Mouse (Mus musculus): Measurements from ENCODE around the gene Cry1.

Gene Cry1

DNA sequence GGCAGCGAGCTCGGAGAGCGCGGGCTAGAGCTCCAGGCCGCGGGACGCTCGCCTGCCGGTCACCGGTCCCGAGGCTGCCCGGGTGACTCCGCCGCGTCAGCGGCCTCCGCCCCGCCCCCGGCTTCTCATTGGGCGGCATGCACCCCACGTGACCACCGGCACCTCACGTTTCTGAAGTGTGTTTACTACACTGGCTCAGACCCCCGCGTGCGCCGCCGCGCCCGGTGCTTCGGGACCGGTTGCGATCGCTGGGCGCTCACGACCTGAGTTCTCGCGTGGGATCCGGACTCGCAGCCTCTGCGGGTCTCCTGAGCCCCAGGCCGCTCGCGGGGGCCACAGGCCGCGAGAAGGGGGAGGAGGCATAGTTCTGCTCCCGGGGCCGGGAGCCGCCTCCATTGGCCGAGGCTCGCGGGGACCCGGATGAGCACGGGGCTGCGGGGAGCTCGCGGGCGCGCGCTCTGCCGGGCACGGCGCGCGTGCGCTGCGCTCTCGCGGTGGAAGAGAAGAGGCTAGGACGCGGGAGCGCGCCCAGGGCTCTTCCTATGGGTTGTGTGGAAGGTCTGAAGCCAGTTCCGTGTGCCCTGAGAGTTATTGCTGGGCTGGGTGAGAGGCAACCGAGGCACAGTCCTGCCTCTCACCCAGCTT, at the start of gene Cry1:
TSS of gene Cry1 (minus strand) at position 101 of the 645 bp plus-strand sequence.
- peak; percentile 99 for DNase-seq (ENCODE audit: inconsistent ontology term)

GRCm38 (mm10) chr10:85221771-85222050, 36.8 kb upstream of the Cry1 start:
- no peak for DNase-seq (ENCODE audit: inconsistent ontology term)

GRCm38 (mm10) chr10:85220918-85221770, 36.3 kb upstream of the Cry1 start:
- DNase-seq (ENCODE audit: inconsistent ontology term) = peak; percentile 57

DNA sequence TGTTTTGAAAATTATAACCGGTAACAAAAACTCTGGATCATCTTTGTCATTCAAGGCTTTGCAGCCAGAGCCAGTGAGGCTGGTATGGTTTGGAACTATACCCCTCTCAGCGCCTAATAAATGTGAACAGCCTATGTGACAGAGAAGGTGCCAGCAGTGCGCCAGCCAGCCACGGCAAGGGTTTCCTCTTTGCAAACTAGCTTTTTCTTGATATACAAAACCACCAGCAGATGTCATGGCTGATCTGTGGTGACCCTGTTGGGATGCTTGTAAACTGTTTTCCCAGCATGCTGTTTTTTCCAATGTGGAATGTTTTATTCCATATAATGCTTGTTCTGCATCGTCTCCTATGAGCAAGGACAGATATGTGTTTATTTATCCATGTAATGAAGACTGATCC, 30.0 kb upstream of the Cry1 start:
- DNase-seq (ENCODE audit: inconsistent ontology term) = no peak

DNA sequence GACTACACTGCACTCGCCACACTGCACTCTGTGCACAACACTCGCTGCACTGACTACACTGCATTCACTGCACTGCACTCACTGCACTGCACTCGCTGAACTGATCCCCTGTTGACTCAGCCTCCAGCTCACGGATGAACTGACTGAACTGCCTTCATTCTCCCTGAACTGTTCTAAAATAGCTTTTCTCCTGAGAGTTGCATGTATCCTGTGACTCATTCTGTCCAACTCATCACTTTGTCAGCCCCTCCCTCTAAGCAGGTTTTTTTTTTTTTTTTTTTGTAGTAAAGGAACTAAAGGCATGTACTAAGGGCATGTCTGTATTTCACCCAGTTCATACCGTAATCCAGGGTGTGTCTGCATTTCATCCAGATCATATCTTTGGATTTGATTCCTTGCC, 26.8 kb upstream of the Cry1 start:
- no peak for DNase-seq (ENCODE audit: inconsistent ontology term)

DNA sequence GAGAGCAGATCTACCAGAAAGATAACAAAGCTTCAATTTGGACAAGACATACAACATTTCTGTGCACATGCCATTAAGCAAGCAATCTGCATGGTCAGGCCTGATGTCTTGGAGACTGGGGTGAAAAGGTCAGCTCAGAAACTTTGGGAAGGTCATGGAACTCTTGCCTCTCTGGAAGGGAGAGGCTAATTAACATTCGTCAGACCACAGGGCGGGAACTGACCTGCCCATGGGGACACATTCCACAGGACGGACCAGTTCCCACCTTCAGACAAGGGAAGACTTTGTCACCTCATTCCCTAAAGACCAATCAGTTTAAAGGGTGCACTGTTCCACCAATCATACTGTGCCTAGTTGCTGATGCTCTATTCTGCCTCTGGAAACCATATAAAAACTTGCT, 25.3 kb upstream of the Cry1 start:
- no peak for DNase-seq (ENCODE audit: inconsistent ontology term)

DNA sequence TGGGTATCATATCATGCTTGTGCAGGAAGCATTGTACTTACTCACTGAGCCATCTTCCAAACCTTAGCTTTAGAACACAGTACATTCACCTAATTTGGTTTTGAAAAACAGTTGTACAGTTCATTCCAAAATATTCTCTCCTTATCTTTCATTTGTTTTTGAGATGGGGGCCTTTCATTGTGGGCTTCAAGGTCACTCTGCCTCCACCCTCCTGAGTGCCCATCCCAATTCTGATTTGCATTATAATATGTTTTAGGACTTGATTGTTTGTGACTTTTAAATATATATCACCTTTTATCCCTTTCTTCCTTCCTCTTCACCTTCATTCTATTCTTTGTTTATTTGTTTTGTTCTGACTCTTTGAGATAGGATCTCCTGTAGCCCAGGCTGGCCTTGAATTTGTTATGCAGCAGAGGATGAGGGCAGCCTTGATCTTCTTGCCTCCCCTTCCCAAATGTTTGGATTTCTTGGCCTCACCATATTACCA, 24.3 kb upstream of the Cry1 start:
- no peak for DNase-seq (ENCODE audit: inconsistent ontology term)

DNA sequence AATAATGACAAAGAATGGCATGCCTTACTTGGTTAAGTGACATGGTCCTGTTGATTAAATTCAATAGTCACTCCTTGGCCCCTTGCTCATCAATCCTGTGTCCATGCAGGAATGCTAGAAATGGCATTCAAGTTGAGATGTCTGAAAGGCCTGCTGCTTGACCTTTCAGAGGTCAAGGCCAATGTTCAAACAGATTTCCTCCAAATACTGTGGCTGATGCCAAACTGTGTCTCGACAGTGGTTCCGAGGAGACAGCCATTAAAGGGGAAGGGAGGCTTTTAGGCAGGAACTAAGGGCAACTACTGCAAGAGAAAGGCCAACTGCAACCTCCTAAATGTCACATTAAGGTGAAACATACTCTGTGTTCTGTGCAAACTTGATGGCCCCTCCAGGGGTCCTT, 20.5 kb upstream of the Cry1 start:
- DNase-seq (ENCODE audit: inconsistent ontology term) = peak; percentile 32

DNA sequence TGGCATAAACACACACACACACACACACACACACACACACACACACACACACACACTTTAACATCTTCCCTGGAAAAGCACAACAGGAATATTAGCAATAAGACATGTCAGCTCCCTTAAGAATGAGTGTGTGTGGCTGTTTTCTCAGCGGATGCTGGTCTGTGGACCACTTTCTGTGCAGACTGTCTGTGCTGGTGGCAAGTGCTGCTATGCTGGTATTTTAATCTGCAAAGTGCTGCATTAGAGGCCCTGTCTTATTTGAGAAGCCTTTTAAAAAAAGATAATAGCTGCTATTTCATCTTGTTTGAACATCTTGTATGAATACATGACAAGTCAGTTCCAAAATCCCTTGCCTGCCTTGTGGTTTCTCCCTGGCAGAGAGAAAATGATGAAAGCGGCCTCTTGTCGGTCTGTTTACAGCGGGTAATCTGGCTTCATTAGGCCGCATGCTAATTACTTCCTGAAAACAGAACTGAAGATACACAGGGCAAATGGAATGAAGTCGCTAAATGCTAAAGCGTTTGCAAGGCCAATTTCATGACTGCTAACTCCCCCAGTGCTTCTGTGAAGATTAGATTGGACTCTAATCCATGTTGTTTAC, 19.5 kb upstream of the Cry1 start:
- DNase-seq (ENCODE audit: inconsistent ontology term) = peak; percentile 74

- DNase-seq (ENCODE audit: inconsistent ontology term) = no peak
Measured at GRCm38 (mm10) chr10:85194528-85194927, 9.7 kb upstream of the Cry1 start.

GRCm38 (mm10) chr10:85193321-85193720, 8.5 kb upstream of the Cry1 start:
- DNase-seq (ENCODE audit: inconsistent ontology term) = no peak

- DNase-seq (ENCODE audit: inconsistent ontology term) = no peak
Measured at GRCm38 (mm10) chr10:85190652-85191051, 5.8 kb upstream of the Cry1 start.

DNA sequence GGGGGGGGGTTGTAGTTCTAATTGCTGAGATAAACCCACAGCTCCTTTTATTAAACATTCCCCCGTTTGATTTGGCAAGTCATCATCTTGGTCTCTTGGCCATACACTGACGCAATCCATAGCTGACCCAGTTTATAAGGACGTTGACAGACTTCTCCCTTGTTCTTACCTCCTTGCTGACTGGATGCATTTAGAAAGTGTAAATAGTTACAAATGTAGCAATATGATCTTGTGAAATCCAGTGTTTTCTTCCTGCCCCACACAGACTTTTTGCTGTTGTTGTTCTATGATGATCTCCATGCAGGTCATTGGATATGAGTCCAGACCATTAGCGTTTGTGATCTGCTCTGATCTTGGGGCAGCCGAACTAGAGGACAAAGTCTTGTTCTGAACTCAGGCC, 5.1 kb upstream of the Cry1 start:
- no peak for DNase-seq (ENCODE audit: inconsistent ontology term)

DNA sequence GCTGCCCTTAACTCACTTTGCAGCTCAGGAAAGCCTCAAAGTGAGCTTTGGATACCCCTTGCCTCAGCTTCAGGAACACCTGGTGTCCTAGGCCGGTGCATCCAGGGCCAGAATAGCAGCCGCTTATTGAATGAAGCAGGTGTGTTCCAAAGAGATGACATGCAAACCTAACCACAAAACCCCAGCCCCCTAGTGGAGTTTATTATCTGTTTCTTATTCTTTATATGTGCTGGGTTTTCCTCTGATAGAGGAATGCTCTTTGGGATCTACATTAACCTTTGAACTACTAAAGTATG, 1.6 kb upstream of the Cry1 start:
- DNase-seq (ENCODE audit: inconsistent ontology term) = no peak

DNA sequence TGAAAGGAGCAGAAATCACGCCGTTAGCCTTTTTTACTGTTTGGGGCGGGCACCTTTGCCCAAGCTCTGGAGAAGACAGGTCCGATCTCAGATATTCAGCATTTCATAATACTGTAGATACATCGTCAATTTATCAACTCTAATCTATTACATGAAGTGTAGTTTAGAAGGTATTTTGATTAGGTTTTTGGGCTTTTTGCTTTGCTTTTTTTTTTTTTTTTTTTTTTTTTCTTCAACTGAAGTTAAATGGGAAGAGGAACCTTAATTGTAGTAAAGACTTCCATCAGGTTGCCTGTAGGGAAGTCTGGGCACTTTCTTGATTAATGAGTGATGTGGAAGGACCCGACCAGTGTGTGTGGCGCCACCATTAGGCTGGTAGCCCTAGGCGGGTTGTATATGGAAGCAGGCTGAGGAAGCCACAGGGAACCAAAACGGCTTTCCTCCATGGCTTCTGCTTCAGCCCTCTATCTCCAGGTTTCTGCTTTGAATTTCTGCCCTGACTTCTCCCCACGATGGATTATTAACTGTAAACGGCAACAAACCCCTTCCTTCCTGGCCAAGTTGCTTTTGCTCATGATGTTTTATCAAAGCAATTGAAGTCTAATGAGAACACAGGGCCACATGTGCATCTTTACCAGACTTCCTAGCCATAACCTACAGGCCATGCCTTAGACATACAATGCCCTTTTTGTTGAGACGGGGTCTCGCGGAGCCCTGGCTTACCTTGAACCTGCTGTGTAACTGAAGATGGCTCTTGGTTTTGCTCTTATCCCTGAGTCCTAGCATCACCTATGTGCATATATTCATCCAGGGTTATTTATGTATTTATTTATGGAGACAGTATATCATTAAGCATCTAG, 1.0 kb upstream of the Cry1 start:
- DNase-seq (ENCODE audit: inconsistent ontology term) = no peak

DNA sequence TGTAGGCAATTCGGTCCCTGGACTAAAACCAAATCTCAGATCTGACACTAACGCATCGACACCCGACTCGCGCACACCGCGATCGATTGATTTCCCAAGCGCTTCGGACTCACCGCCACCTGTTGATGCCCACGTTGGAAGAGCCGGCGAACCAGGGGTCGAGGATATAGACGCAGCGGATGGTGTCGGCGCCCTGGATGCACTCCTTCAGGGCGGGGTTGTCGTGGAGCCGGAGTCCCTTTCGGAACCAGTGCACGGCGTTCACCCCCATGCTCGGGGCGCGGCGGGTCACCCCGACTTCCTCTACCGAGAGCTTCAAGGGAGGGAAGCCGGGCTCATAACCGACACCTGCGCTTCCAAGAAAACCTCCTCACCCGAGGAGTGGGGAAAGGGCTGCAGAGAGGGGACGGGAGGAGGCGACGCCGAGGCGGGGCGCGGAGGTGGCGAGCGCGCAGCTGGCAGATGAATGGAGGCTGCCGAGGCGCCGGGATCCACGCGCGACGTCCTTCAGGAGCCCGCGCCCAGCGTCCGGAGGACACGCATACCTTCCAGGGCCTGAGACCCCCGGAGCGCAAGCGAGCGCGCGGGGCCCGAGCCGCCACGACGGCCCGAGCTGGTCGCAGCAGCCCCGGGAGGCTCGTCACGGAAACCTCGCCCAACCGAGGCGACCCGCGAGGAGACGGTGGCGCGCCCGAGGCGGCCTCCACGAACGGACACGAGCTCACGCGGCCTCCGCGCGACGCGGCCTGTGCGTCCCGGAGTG, 482 bp downstream of the Cry1 start:
- DNase-seq (ENCODE audit: inconsistent ontology term) = peak; percentile 64

- peak; percentile 86 for DNase-seq (ENCODE audit: inconsistent ontology term)
Measured at GRCm38 (mm10) chr10:85183619-85184018, 1.2 kb downstream of the Cry1 start.

GRCm38 (mm10) chr10:85182766-85183165, 2.1 kb downstream of the Cry1 start:
- DNase-seq (ENCODE audit: inconsistent ontology term) = no peak

- no peak for DNase-seq (ENCODE audit: inconsistent ontology term)
Measured at GRCm38 (mm10) chr10:85176640-85177039, 8.2 kb downstream of the Cry1 start.

DNA sequence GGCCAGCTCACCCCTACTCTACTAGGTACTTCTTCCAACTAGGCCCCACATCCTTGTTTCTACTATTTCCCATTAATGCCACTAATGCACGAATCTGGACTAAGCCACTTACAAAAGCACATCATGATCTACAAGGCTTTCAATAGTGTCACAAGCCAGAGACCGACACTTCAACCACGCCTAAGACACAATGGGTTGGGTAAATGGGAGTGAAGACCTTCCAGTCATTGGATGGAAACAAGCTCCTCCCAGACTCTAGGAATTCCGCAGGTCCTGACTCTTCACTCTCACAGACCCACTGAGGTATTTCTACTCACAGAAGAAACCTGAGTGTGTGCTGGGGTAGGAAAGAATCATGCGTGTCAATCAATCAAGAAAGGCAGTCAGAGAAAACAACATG, 19.6 kb downstream of the Cry1 start:
- DNase-seq (ENCODE audit: inconsistent ontology term) = no peak

DNA sequence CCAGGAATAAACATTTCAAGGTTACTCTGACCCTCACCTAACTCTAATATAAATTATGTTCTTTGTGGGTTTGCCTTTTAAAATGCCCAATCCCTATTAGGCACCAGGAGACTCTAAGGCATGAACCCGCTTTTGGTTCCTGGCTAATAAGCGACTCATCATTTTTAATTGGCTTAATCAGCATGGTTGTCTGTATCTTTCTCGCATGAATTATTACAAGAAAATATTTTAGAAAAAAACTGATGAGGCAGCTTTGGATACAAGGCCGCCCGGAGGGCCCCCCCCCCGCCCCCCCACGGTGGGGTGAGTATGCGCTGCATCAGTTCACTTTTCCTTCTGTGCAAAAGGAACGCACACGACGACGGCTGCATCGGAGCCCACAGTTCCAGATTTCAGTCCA, 20.1 kb downstream of the Cry1 start:
- DNase-seq (ENCODE audit: inconsistent ontology term) = peak; percentile 75

All from Muller cell, postnatal 12 days (primary cell).